Mouse (Mus musculus): Measurements from ENCODE around the gene Lexm. TPM values are rescaled to one million over a fixed set of nuclear protein-coding genes. Genes with fewer than 3 reads are reported as not detected.

Lexm gene
- polyA plus RNA-seq, 1 experiment from 2014 or later = not detected

- Histone ChIP-seq H3K9ac (no peak overlapping the region), H3K4me2 (no peak overlapping the region), H3K9me3 (replicated peaks) (no peaks in the 10 kb centered on the region), H3K36me3 (no peaks in the 10 kb centered on the region), H3K4me1 (replicated peaks) (peaks cover 7% of the 10 kb centered on the region), H3K27ac (no peak overlapping the region), H3K27me3 (peaks cover 16% of the 10 kb centered on the region), H3K4me3 (no peak overlapping the region)
- WGBS = 59% methylated on average over 6 of the region's 6 CpGs
- ATAC-seq (replicated peaks; ENCODE audit: insufficient number of reproducible peaks, insufficient read depth, low FRiP score, low read depth) = no peak
These were observed 27.2 kb upstream of the Lexm start for GRCm38 (mm10) chr4:106644218-106644610.

- H3K9me3 ChIP-seq (replicated peaks) = no peaks in the 10 kb centered on the region
- H3K4me3 ChIP-seq = no peak overlapping the region
- H3K4me1 ChIP-seq (replicated peaks) = peaks cover 7% of the 10 kb centered on the region
- WGBS = 19% methylated on average over 8 of the region's 8 CpGs
- H3K27ac ChIP-seq = no peak overlapping the region
- no peaks in the 10 kb centered on the region for H3K36me3 ChIP-seq
- H3K9ac ChIP-seq = no peak overlapping the region
- H3K27me3 ChIP-seq = peaks cover 10% of the 10 kb centered on the region
- no peak overlapping the region for H3K4me2 ChIP-seq
- no peak for ATAC-seq (replicated peaks; ENCODE audit: insufficient number of reproducible peaks, insufficient read depth, low FRiP score, low read depth)
These were observed 26.6 kb upstream of the Lexm start for GRCm38 (mm10) chr4:106643483-106644217.

- H3K4me3 ChIP-seq = no peak overlapping the region
- no peak overlapping the region for H3K9ac ChIP-seq
- H3K9me3 ChIP-seq (replicated peaks) = no peaks in the 10 kb centered on the region
- H3K4me2 ChIP-seq = no peak overlapping the region
- peak overlapping the region; percentile 46; the same call in 1 of the 2 replicates for H3K27ac ChIP-seq
- H3K4me1 ChIP-seq (replicated peaks) = 0 out of 2 replicates have a peak, but pooled peaks cover 11% of the 10 kb centered on the region
- H3K36me3 ChIP-seq = no peaks in the 10 kb centered on the region
- ATAC-seq (replicated peaks; ENCODE audit: insufficient number of reproducible peaks, insufficient read depth, low FRiP score, low read depth) = no peak
- H3K27me3 ChIP-seq = peaks cover 17% of the 10 kb centered on the region
- 35% methylated on average over 9 of the region's 9 CpGs for WGBS
These were observed 17.0 kb upstream of the Lexm start for GRCm38 (mm10) chr4:106634086-106634479.

- Histone ChIP-seq H3K9me3 (replicated peaks) (no peaks in the 10 kb centered on the region), H3K9ac (no peak overlapping the region), H3K27me3 (peaks cover 19% of the 10 kb centered on the region), H3K4me3 (no peak overlapping the region), H3K4me1 (replicated peaks) (0 out of 2 replicates have a peak, but pooled peaks cover 11% of the 10 kb centered on the region), H3K4me2 (no peak overlapping the region), H3K36me3 (no peaks in the 10 kb centered on the region), H3K27ac (peak overlapping the region; percentile 46; the same call in 1 of the 2 replicates)
- no peak for ATAC-seq (replicated peaks; ENCODE audit: insufficient number of reproducible peaks, insufficient read depth, low FRiP score, low read depth)
- 28% methylated on average over 8 of the region's 8 CpGs for WGBS
These were observed 16.4 kb upstream of the Lexm start for GRCm38 (mm10) chr4:106633281-106634085.

GRCm38 (mm10) chr4:106632313-106632712, 15.3 kb upstream of the Lexm start:
- no peak overlapping the region for H3K27ac ChIP-seq
- 0 out of 2 replicates have a peak, but pooled peaks cover 11% of the 10 kb centered on the region for H3K4me1 ChIP-seq (replicated peaks)
- no peaks in the 10 kb centered on the region for H3K36me3 ChIP-seq
- H3K9ac ChIP-seq = no peak overlapping the region
- no peak overlapping the region for H3K4me2 ChIP-seq
- peaks cover 31% of the 10 kb centered on the region for H3K27me3 ChIP-seq
- H3K4me3 ChIP-seq = no peak overlapping the region
- no peak for ATAC-seq (replicated peaks; ENCODE audit: insufficient number of reproducible peaks, insufficient read depth, low FRiP score, low read depth)
- no peaks in the 10 kb centered on the region for H3K9me3 ChIP-seq (replicated peaks)
- 40% methylated on average over 2 of the region's 3 CpGs for WGBS

- H3K36me3 ChIP-seq = no peaks in the 10 kb centered on the region
- 0 out of 2 replicates have a peak, but pooled peaks cover 11% of the 10 kb centered on the region for H3K4me1 ChIP-seq (replicated peaks)
- no peaks in the 10 kb centered on the region for H3K9me3 ChIP-seq (replicated peaks)
- no peak overlapping the region for H3K4me3 ChIP-seq
- H3K27me3 ChIP-seq = peaks cover 36% of the 10 kb centered on the region
- H3K27ac ChIP-seq = no peak overlapping the region
- no peak overlapping the region for H3K4me2 ChIP-seq
- H3K9ac ChIP-seq = no peak overlapping the region
- 31% methylated on average over 14 of the region's 14 CpGs for WGBS
- no peak; the same call in 1 of the 2 replicates for ATAC-seq (replicated peaks; ENCODE audit: insufficient number of reproducible peaks, insufficient read depth, low FRiP score, low read depth)
These were observed 13.5 kb upstream of the Lexm start for GRCm38 (mm10) chr4:106630333-106631220.

GRCm38 (mm10) chr4:106629374-106629773, 12.3 kb upstream of the Lexm start:
- Histone ChIP-seq H3K9ac (no peak overlapping the region), H3K4me1 (replicated peaks) (0 out of 2 replicates have a peak, but pooled peaks cover 11% of the 10 kb centered on the region), H3K9me3 (replicated peaks) (no peaks in the 10 kb centered on the region), H3K27me3 (peaks cover 48% of the 10 kb centered on the region), H3K4me3 (no peak overlapping the region), H3K27ac (no peak overlapping the region), H3K36me3 (no peaks in the 10 kb centered on the region), H3K4me2 (no peak overlapping the region)
- ATAC-seq (replicated peaks; ENCODE audit: insufficient number of reproducible peaks, insufficient read depth, low FRiP score, low read depth) = no peak
- 62% methylated on average over 5 of the region's 5 CpGs for WGBS

GRCm38 (mm10) chr4:106628650-106629360, 11.8 kb upstream of the Lexm start:
- no peak overlapping the region for H3K27ac ChIP-seq
- ATAC-seq (replicated peaks; ENCODE audit: insufficient number of reproducible peaks, insufficient read depth, low FRiP score, low read depth) = no peak
- H3K4me1 ChIP-seq (replicated peaks) = 0 out of 2 replicates have a peak, but pooled peaks cover 10% of the 10 kb centered on the region
- no peaks in the 10 kb centered on the region for H3K9me3 ChIP-seq (replicated peaks)
- WGBS = 33% methylated on average over 9 of the region's 9 CpGs
- H3K9ac ChIP-seq = no peak overlapping the region
- no peak overlapping the region for H3K4me3 ChIP-seq
- no peak overlapping the region for H3K4me2 ChIP-seq
- H3K27me3 ChIP-seq = peaks cover 54% of the 10 kb centered on the region
- no peaks in the 10 kb centered on the region for H3K36me3 ChIP-seq

- WGBS = 67% methylated on average over 5 of the region's 5 CpGs
- Histone ChIP-seq H3K9me3 (replicated peaks) (no peaks in the 10 kb centered on the region), H3K27me3 (peaks cover 64% of the 10 kb centered on the region), H3K36me3 (no peaks in the 10 kb centered on the region), H3K4me3 (no peak overlapping the region), H3K4me2 (no peak overlapping the region), H3K9ac (no peak overlapping the region), H3K4me1 (replicated peaks) (0 out of 2 replicates have a peak, but pooled peaks cover 4% of the 10 kb centered on the region), H3K27ac (no peak overlapping the region)
- no peak for ATAC-seq (replicated peaks; ENCODE audit: insufficient number of reproducible peaks, insufficient read depth, low FRiP score, low read depth)
These were observed 10.8 kb upstream of the Lexm start for GRCm38 (mm10) chr4:106627809-106628208.

GRCm38 (mm10) chr4:106624271-106624670, 7.2 kb upstream of the Lexm start:
- H3K27me3 ChIP-seq = peaks cover 75% of the 10 kb centered on the region

More at GRCm38 (mm10) chr4:106624271-106624670, 7.2 kb upstream of the Lexm start:
- no peak overlapping the region for H3K4me2 ChIP-seq
- no peak overlapping the region for H3K4me3 ChIP-seq
- no peaks in the 10 kb centered on the region for H3K9me3 ChIP-seq (replicated peaks)
- no peak for ATAC-seq (replicated peaks; ENCODE audit: insufficient number of reproducible peaks, insufficient read depth, low FRiP score, low read depth)
- WGBS = 85% methylated on average over 10 of the region's 10 CpGs
- peaks cover 8% of the 10 kb centered on the region; the same call in 1 of the 2 replicates for H3K4me1 ChIP-seq (replicated peaks)
- H3K36me3 ChIP-seq = no peaks in the 10 kb centered on the region
- no peak overlapping the region for H3K9ac ChIP-seq
- no peak overlapping the region for H3K27ac ChIP-seq
